Mouse (Mus musculus): Measurements from ENCODE around the gene Reln. TPM values are rescaled to one million over a fixed set of nuclear protein-coding genes. Genes with fewer than 3 reads are reported as not detected.
A peak's percentile ranks its signal among the peaks of the same experiment; 100 is the strongest.

Reln gene
- total RNA-seq, 1 experiment from 2014 or later = 2.5 TPM

- no peak for DNase-seq
Observed at GRCm38 (mm10) chr5:22307853-22308252, 36.6 kb downstream of the Reln start.

- no peak for DNase-seq
Observed at GRCm38 (mm10) chr5:22307072-22307471, 37.4 kb downstream of the Reln start.

- no peak for DNase-seq
Observed at GRCm38 (mm10) chr5:22303709-22304108, 40.8 kb downstream of the Reln start.

- DNase-seq = no peak
Observed at GRCm38 (mm10) chr5:22302309-22302708, 42.2 kb downstream of the Reln start.

- no peak for DNase-seq
Observed at GRCm38 (mm10) chr5:22300788-22301187, 43.7 kb downstream of the Reln start.

GRCm38 (mm10) chr5:22300046-22300445 is 44.5 kb downstream of the Reln start:
- DNase-seq = no peak

GRCm38 (mm10) chr5:22295161-22295560 is 49.3 kb downstream of the Reln start:
- no peak for DNase-seq

GRCm38 (mm10) chr5:22291409-22291808 is 53.1 kb downstream of the Reln start:
- DNase-seq = no peak

GRCm38 (mm10) chr5:22285396-22285795 is 59.1 kb downstream of the Reln start:
- no peak for DNase-seq

- no peak for DNase-seq
Observed at GRCm38 (mm10) chr5:22282141-22282665, 62.3 kb downstream of the Reln start.

- DNase-seq = no peak
Observed at GRCm38 (mm10) chr5:22280534-22281164, 63.9 kb downstream of the Reln start.

GRCm38 (mm10) chr5:22279201-22279600 is 65.3 kb downstream of the Reln start:
- no peak for DNase-seq

GRCm38 (mm10) chr5:22274134-22274533 is 70.4 kb downstream of the Reln start:
- DNase-seq = no peak

- DNase-seq = no peak
Observed at GRCm38 (mm10) chr5:22266489-22267301, 77.8 kb downstream of the Reln start.

GRCm38 (mm10) chr5:22262351-22262765 is 82.1 kb downstream of the Reln start:
- no peak for DNase-seq

GRCm38 (mm10) chr5:22255346-22255745 is 89.2 kb downstream of the Reln start:
- no peak for DNase-seq

GRCm38 (mm10) chr5:22253910-22254309 is 90.6 kb downstream of the Reln start:
- DNase-seq = no peak

GRCm38 (mm10) chr5:22253318-22253717 is 91.2 kb downstream of the Reln start:
- DNase-seq = no peak

GRCm38 (mm10) chr5:22247850-22248249 is 96.7 kb downstream of the Reln start:
- DNase-seq = no peak

GRCm38 (mm10) chr5:22245056-22245455 is 99.4 kb downstream of the Reln start:
- no peak for DNase-seq

GRCm38 (mm10) chr5:22243538-22243937 is 101.0 kb downstream of the Reln start:
- no peak for DNase-seq

GRCm38 (mm10) chr5:22241560-22241959 is 102.9 kb downstream of the Reln start:
- DNase-seq = no peak

- DNase-seq = peak; percentile 36
Observed at GRCm38 (mm10) chr5:22236801-22237200, 107.7 kb downstream of the Reln start.

- DNase-seq = no peak
Observed at GRCm38 (mm10) chr5:22224515-22224914, 120.0 kb downstream of the Reln start.
